Comparison of ENCODE assay signal across 10 mouse cellular contexts in genomic region chr13:101855141-101855540, GRCm38 (mm10).
DNase-seq lines count a peak whose midpoint lies in the region; ATAC-seq and TF ChIP-seq lines count a peak whose summit lies in the region.
"Had no signal": no experiment of that assay in that cellular context is flagged by ENCODE, and none has a peak within 500 bp of the region (broad histone marks: within the 10 kb centered on the region; RNA-seq: fewer than 3 reads in every experiment).

No protein-coding gene starts in this region.

- no peaks in the 10 kb centered on the region for H3K27me3 ChIP-seq in midbrain, embryonic 14.5 days (ENCODE audit: control insufficient read depth, insufficient read depth, low read length)
- H3K27me3 ChIP-seq in midbrain, embryonic 13.5 days, result no peaks in the 10 kb centered on the region
- H3K27me3 ChIP-seq in kidney, embryonic 16.5 days (ENCODE audit: insufficient read depth, low read length), result no peaks in the 10 kb centered on the region
- H3K27me3 ChIP-seq: midbrain, embryonic 12.5 days had no signal

- no peak overlapping the region for H3K9ac ChIP-seq in midbrain, embryonic 14.5 days (replicated peaks; ENCODE audit: low read length)
- H3K9ac ChIP-seq in midbrain, embryonic 13.5 days (replicated peaks), result no peak overlapping the region
- H3K9ac ChIP-seq in kidney, embryonic 16.5 days (replicated peaks; ENCODE audit: low read length), result no peak overlapping the region
- H3K9ac ChIP-seq: midbrain, embryonic 12.5 days had no signal

- peak; percentile 32 for DNase-seq in gastrocnemius, adult 2 months
- DNase-seq in gastrocnemius, postnatal 25 days, result no peak
- DNase-seq in midbrain, embryonic 14.5 days, result peak; percentile 47
- DNase-seq in layer of hippocampus, adult 2 months (ENCODE audit: low spot score in 2 of 2), result peak; percentile 36 to 53
- DNase-seq in right cerebral cortex, postnatal 4 days, result peak; percentile 72
- DNase-seq in embryo, embryonic 10.5 days (ENCODE audit: low spot score), result no peak

- H3K4me2 ChIP-seq in midbrain, embryonic 14.5 days (ENCODE audit: low read length), result no peak overlapping the region
- H3K4me2 ChIP-seq in midbrain, embryonic 13.5 days (replicated peaks), result no peak overlapping the region
- H3K4me2 ChIP-seq in kidney, embryonic 16.5 days (replicated peaks; ENCODE audit: low read depth, low read length), result no peak overlapping the region
- H3K4me2 ChIP-seq: midbrain, embryonic 12.5 days had no signal

- no peak overlapping the region for H3K4me3 ChIP-seq in gastrocnemius, adult 2 months
- H3K4me3 ChIP-seq in midbrain, embryonic 14.5 days (replicated peaks; ENCODE audit: low read depth, low read length), result no peak overlapping the region
- H3K4me3 ChIP-seq in midbrain, embryonic 13.5 days (replicated peaks), result no peak overlapping the region
- no peak overlapping the region for H3K4me3 ChIP-seq in layer of hippocampus, adult 2 months
- no peak overlapping the region for H3K4me3 ChIP-seq in kidney, embryonic 16.5 days (ENCODE audit: low read length)
- H3K4me3 ChIP-seq: midbrain, embryonic 12.5 days had no signal

- H3K9me3 ChIP-seq in midbrain, embryonic 14.5 days (ENCODE audit: control insufficient read depth, low read length), result no peaks in the 10 kb centered on the region
- H3K9me3 ChIP-seq in midbrain, embryonic 13.5 days, result no peaks in the 10 kb centered on the region
- H3K9me3 ChIP-seq in kidney, embryonic 16.5 days (ENCODE audit: low read length), result no peaks in the 10 kb centered on the region
- H3K9me3 ChIP-seq: midbrain, embryonic 12.5 days had no signal

- no peak for ATAC-seq in midbrain, embryonic 14.5 days (ENCODE audit: low FRiP score, low TSS enrichment)
- no peak for ATAC-seq in midbrain, embryonic 13.5 days
- ATAC-seq in kidney, embryonic 16.5 days (ENCODE audit: low FRiP score, low TSS enrichment), result no peak
- ATAC-seq: intestine, postnatal 0 days had no signal

- H3K36me3 ChIP-seq in midbrain, embryonic 14.5 days (ENCODE audit: control insufficient read depth, insufficient read depth, low read length), result no peaks in the 10 kb centered on the region
- no peaks in the 10 kb centered on the region for H3K36me3 ChIP-seq in midbrain, embryonic 13.5 days
- no peaks in the 10 kb centered on the region for H3K36me3 ChIP-seq in kidney, embryonic 16.5 days (ENCODE audit: insufficient read depth, low read length)
- H3K36me3 ChIP-seq: midbrain, embryonic 12.5 days had no signal

- no peaks in the 10 kb centered on the region for H3K4me1 ChIP-seq in midbrain, embryonic 14.5 days (ENCODE audit: control insufficient read depth, insufficient read depth, low read length)
- H3K4me1 ChIP-seq in midbrain, embryonic 13.5 days (replicated peaks), result no peaks in the 10 kb centered on the region
- H3K4me1 ChIP-seq in kidney, embryonic 16.5 days (ENCODE audit: insufficient read depth, low read length), result no peaks in the 10 kb centered on the region
- H3K4me1 ChIP-seq: midbrain, embryonic 12.5 days had no signal

- TF ChIP-seq CTCF in gastrocnemius, adult 2 months (IDR thresholded peaks at IDR 0.05), result no peak
- 0 out of 2 replicates have a peak, but pooled peaks have one; percentile 5 for TF ChIP-seq CTCF in layer of hippocampus, adult 2 months (conservative IDR thresholded peaks at IDR 0.05)

- intact Hi-C loops in gastrocnemius, adult 2 months (cut with DNase I), result no loop called here

- H3K27ac ChIP-seq in gastrocnemius, adult 2 months, result peak overlapping the region; percentile 17; the same call in 1 of the 2 replicates
- H3K27ac ChIP-seq in midbrain, embryonic 14.5 days (replicated peaks; ENCODE audit: low read depth, low read length), result no peak overlapping the region
- no peak overlapping the region for H3K27ac ChIP-seq in midbrain, embryonic 13.5 days
- H3K27ac ChIP-seq in layer of hippocampus, adult 2 months, result peak overlapping the region; percentile 14; the same call in 1 of the 2 replicates
- H3K27ac ChIP-seq in kidney, embryonic 16.5 days (ENCODE audit: low read length), result no peak overlapping the region
- H3K27ac ChIP-seq: midbrain, embryonic 12.5 days had no signal

- 80% methylated on average over 9 of the region's 9 CpGs for WGBS in midbrain, embryonic 14.5 days
- WGBS in midbrain, embryonic 13.5 days, result 86% methylated on average over 9 of the region's 9 CpGs
- WGBS in kidney, embryonic 16.5 days, result 84% methylated on average over 9 of the region's 9 CpGs

Comparison
In these comparisons a context has a peak if more than half of its experiments do, and no peak if none do; other contexts are left out.
1. DNase-seq: peak in gastrocnemius, adult 2 months (single experiment), midbrain, embryonic 14.5 days (single experiment), layer of hippocampus, adult 2 months (2 of 2) and right cerebral cortex, postnatal 4 days (single experiment); none in gastrocnemius, postnatal 25 days (single experiment) and embryo, embryonic 10.5 days (single experiment).
2. H3K27ac ChIP-seq: peak in gastrocnemius, adult 2 months (single experiment) and layer of hippocampus, adult 2 months (single experiment); none in midbrain, embryonic 14.5 days (single experiment), midbrain, embryonic 13.5 days (single experiment) and kidney, embryonic 16.5 days (single experiment).